Mouse (Mus musculus) ovary, adult 18-20 months (tissue): ENCODE data around the gene Tpd52l2.

Experiments used
- DNase-seq: peaks from one replicate; pipeline ENCODE4 v3.0.0; 2022; ENCODE audit warnings: low spot score, mixed read lengths

Gene Tpd52l2

GRCm38 (mm10) chr2:181541761-181542380, 44.9 kb downstream of the Tpd52l2 start:
- DNase-seq = no peak

- DNase-seq = no peak
These were observed 49.2 kb downstream of the Tpd52l2 start for GRCm38 (mm10) chr2:181546142-181546541.

- DNase-seq = no peak
These were observed 51.3 kb downstream of the Tpd52l2 start for GRCm38 (mm10) chr2:181548227-181548626.

- DNase-seq = no peak
These were observed 51.7 kb downstream of the Tpd52l2 start for GRCm38 (mm10) chr2:181548682-181549081.

GRCm38 (mm10) chr2:181550233-181550632, 53.3 kb downstream of the Tpd52l2 start:
- no peak for DNase-seq

- DNase-seq = no peak
These were observed 56.8 kb downstream of the Tpd52l2 start for GRCm38 (mm10) chr2:181553772-181554171.

GRCm38 (mm10) chr2:181567338-181567737, 70.4 kb downstream of the Tpd52l2 start:
- DNase-seq = no peak
